Mouse (Mus musculus): ENCODE data around the gene Zfp787. TPM values are rescaled to one million over a fixed set of nuclear protein-coding genes. Genes with fewer than 3 reads are reported as not detected.
A peak's percentile ranks its signal among the peaks of the same experiment; 100 is the strongest.
"Not testable (repeated sequence)": the region's sequence is repeated elsewhere in the genome, so short reads cannot be mapped to it uniquely, and the experiment has no call there.

Zfp787 gene
- polyA plus RNA-seq, 1 experiment from 2014 or later = 27.7 TPM

DNA sequence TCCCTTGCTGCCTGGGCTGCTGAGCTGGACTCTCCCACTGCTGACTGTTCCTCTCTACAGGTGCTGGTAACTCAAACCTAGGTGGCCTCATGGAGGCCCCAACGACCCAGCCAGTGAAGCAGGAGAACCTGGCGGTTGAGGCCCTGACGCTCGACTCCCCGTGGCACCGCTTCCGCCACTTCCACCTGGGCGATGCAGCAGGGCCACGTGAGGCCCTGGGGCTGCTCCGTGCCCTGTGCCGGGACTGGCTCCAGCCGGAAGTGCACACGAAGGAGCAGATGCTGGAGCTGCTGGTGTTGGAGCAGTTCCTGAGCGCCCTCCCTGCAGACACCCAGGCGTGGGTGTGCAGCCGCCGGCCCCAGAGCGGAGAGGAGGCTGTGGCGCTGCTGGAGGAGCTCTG lies 28.0 kb upstream of the Zfp787 start:
- Histone ChIP-seq H3K4me2 (no peak overlapping the region), H3K36me3 (peaks cover 64% of the 10 kb centered on the region), H3K27ac (ENCODE audit: poor library complexity, severe bottlenecking) (0 out of 2 replicates have a peak overlapping the region, but pooled peaks have one; percentile 55), H3K9ac (no peak overlapping the region), H3K4me3 (no peak overlapping the region), H3K4me1 (replicated peaks) (peaks cover 15% of the 10 kb centered on the region), H3K27me3 (replicated peaks) (peaks cover 6% of the 10 kb centered on the region; the same call in 1 of the 2 replicates), H3K9me3 (replicated peaks) (no peaks in the 10 kb centered on the region)
- ATAC-seq (ENCODE audit: insufficient number of reproducible peaks, low FRiP score) = no peak
- WGBS = 93% methylated on average over 19 of the region's 19 CpGs

DNA sequence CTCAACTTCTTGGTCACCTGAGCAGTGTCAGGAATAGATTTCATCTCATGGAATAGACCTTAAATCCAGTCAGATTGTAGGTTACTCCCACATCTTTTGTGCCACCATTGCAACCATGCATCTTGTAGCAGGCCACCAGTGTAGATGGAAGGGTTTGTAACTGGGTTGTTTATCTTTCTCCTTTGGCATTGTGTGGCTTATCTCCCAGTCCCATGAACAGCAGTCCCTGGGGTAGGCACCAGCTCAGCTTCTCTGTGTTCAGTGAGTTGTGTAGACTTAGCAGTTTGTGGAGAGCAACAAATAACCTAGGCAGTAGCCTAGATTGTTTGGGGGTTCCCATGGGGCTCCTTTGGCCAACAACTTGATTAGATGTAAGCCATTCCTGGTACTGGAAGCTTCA lies 27.1 kb upstream of the Zfp787 start:
- H3K36me3 ChIP-seq = peaks cover 62% of the 10 kb centered on the region

DNA sequence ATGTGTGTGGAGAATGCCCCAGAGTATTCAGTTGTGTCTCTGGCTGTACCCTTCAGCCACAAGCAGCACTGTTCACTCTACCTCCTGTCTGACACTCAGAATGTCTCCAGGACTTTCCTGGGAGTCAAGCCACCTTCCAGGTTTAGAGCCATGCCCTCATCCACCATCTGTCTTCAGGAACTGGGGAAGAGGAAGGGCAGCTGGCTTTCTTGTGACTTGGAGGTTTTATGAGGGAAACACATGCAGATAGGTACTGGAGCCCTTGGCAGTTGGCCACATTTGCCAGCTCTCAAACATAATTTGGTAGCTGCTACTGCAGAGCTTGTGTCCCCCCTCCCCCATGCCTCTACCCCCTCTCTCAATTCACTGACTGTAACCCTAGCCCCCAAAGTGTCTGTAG lies 23.2 kb upstream of the Zfp787 start:
- ATAC-seq (ENCODE audit: insufficient number of reproducible peaks, low FRiP score) = no peak
- Histone ChIP-seq H3K9ac (no peak overlapping the region), H3K9me3 (replicated peaks) (no peaks in the 10 kb centered on the region), H3K4me2 (no peak overlapping the region), H3K4me1 (replicated peaks) (peaks cover 17% of the 10 kb centered on the region), H3K27me3 (replicated peaks) (no peaks in the 10 kb centered on the region), H3K36me3 (peaks cover 34% of the 10 kb centered on the region), H3K4me3 (no peak overlapping the region), H3K27ac (ENCODE audit: poor library complexity, severe bottlenecking) (no peak overlapping the region)

More for the DNA sequence above, 27.1 kb upstream of the Zfp787 start:
- Histone ChIP-seq H3K27me3 (replicated peaks) (no peaks in the 10 kb centered on the region), H3K4me2 (no peak overlapping the region), H3K27ac (ENCODE audit: poor library complexity, severe bottlenecking) (no peak overlapping the region), H3K9ac (no peak overlapping the region), H3K4me3 (no peak overlapping the region), H3K4me1 (replicated peaks) (peaks cover 15% of the 10 kb centered on the region), H3K9me3 (replicated peaks) (no peaks in the 10 kb centered on the region)
- no peak for ATAC-seq (ENCODE audit: insufficient number of reproducible peaks, low FRiP score)

DNA sequence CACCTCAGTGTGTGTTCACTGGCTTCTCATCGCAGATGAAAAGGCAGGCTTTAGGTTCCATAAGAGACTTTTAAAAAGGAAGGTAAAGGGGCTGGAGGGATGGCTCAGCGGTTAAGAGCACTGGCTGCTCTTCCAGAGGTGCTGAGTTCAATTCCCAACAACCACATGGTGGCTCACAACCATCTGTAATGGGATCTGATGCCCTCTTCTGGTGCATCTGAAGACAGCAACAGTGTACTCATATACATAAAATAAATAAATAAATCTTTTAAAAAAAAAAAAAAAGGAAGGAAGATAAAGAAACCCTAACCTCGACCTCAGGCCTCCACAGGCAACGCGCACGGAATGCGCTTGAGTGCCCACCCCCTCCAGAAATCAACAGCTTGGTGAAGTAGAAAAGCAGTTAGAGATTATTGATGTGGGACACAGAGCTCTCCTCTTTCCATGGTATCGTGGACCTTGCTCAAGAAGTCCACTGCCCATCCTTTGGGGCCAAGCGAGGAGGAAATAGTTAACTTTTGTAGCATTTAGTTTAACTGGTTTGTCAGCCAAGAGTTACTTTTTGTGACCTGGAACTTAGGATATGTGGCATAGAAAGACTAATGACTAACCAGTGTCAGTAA lies 18.7 kb upstream of the Zfp787 start:
- not testable (repeated sequence) for H3K4me3 ChIP-seq; H3K27me3 ChIP-seq (replicated peaks); H3K9ac ChIP-seq; H3K27ac ChIP-seq (ENCODE audit: poor library complexity, severe bottlenecking); ATAC-seq (ENCODE audit: insufficient number of reproducible peaks, low FRiP score); H3K9me3 ChIP-seq (replicated peaks); H3K4me2 ChIP-seq
- Histone ChIP-seq H3K4me1 (replicated peaks) (peaks cover 18% of the 10 kb centered on the region), H3K36me3 (peaks cover 20% of the 10 kb centered on the region)
- 69% methylated on average over 9 of the region's 9 CpGs for WGBS

DNA sequence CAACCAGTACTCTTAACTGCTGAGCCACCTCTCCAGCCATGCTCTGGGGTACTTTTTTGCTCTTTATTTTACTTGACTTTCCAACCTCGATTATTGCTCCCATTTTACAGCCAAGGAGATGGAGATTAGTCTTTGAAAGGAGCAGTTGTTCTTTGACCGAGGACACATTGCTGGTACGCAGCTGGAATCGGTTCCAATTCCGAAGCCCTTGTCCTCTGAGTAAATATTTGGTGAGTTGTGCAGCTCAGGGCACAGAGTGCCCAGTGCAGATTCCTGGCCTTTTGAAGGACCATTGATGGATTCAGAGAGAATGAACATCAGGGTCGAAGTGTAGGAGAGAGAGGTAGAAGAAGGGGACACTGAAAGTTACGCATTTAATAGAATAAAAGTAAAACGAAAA lies 18.1 kb upstream of the Zfp787 start:
- WGBS = 91% methylated on average over 8 of the region's 8 CpGs
- H3K4me3 ChIP-seq = no peak overlapping the region
- ATAC-seq (ENCODE audit: insufficient number of reproducible peaks, low FRiP score) = no peak

DNA sequence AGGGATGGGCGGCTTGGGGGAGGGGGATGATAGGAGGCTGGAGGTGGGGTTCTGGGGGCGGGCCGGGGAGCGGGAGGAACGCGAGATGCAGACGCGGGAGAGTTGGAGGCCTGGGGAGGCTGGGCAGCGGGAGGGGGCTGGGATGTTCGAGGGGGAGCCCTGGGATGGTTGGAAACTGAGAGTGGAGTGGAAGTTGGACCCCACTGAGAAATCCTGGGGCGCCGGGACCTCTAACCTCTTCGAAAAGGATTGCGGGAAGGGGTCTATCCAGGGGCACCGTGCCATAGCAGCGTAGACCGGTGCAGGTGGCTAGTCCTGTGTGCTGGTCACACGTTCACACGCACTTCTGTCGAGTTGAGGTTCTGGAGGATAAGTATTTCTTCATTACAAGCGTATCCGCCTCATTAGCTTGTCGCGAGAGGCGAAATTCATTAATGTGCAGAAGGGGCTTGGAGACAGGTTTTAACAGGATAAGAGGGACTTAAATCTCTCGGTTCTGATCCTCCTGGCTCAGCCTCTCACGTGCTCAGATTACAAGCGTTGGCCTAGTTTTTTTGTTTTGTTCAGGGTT lies 17.0 kb upstream of the Zfp787 start:
- H3K36me3 ChIP-seq = peaks cover 7% of the 10 kb centered on the region; the same call in 1 of the 2 replicates
- under 1% methylated on average over 27 of the region's 28 CpGs for WGBS
- no peaks in the 10 kb centered on the region for H3K9me3 ChIP-seq (replicated peaks)
- H3K4me3 ChIP-seq = peak overlapping the region; percentile 88
- H3K4me1 ChIP-seq (replicated peaks) = peaks cover 18% of the 10 kb centered on the region
- peak overlapping the region; percentile 21; the same call in 1 of the 2 replicates for H3K27ac ChIP-seq (ENCODE audit: poor library complexity, severe bottlenecking)
- H3K4me2 ChIP-seq = peak overlapping the region; percentile 98
- H3K9ac ChIP-seq = peak overlapping the region; percentile 91
- ATAC-seq (ENCODE audit: insufficient number of reproducible peaks, low FRiP score) = peak; percentile 53
- H3K27me3 ChIP-seq (replicated peaks) = no peaks in the 10 kb centered on the region

More for the DNA sequence above, 18.1 kb upstream of the Zfp787 start:
- Histone ChIP-seq H3K4me2 (no peak overlapping the region), H3K9ac (no peak overlapping the region), H3K27ac (ENCODE audit: poor library complexity, severe bottlenecking) (no peak overlapping the region), H3K4me1 (replicated peaks) (peaks cover 18% of the 10 kb centered on the region), H3K36me3 (peaks cover 17% of the 10 kb centered on the region), H3K9me3 (replicated peaks) (no peaks in the 10 kb centered on the region), H3K27me3 (replicated peaks) (no peaks in the 10 kb centered on the region)

DNA sequence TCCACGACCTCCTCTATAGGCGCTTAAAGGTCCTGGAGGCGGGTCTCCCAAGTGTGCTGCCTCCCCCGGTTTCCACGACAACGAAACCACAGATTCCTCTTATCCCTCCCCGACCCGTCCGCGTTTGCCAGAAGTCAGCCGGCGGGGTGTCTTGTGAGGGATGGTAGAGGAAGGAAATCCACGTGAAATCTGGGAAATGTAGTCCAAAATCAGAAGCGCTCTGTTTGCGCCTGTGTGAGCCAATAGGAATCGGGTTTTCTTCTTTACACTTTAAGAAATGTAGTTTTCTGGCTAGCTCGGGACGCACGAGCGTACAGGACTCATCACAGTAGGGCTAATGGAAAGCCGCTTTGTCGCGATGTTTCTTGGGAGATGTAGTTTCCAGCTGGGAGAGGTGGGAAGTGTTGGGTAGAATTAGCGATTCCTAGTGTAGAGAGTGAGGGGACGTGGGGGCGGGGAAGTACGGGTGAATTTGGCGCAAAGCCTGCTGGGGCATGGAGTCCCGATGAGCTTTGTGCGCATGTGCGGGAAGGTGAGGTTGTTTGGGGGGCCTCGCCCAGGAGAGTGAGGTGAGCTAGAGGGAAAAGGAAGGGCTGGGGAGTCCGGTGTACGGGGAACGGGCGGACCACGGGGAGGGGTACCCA lies 16.3 kb upstream of the Zfp787 start, which contains the start of gene Zfp444:
Gene Zfp444, plus strand, starts transcription at position 221 of the 644 bp plus-strand sequence.
- Histone ChIP-seq H3K4me3 (peak within 1 kb of the TSS; percentile 88), H3K27ac (ENCODE audit: poor library complexity, severe bottlenecking) (peak within 1 kb of the TSS; percentile 63), H3K4me1 (replicated peaks) (peaks cover 18% of the 10 kb centered on the region), H3K27me3 (replicated peaks) (no peaks in the 10 kb centered on the region), H3K9ac (peak within 1 kb of the TSS; percentile 91), H3K4me2 (peak within 1 kb of the TSS; percentile 98), H3K36me3 (peaks cover 7% of the 10 kb centered on the region; the same call in 1 of the 2 replicates), H3K9me3 (replicated peaks) (no peaks in the 10 kb centered on the region)
- WGBS = 1% methylated on average over 37 of the region's 37 CpGs
- peak; percentile 90 for ATAC-seq (ENCODE audit: insufficient number of reproducible peaks, low FRiP score)

DNA sequence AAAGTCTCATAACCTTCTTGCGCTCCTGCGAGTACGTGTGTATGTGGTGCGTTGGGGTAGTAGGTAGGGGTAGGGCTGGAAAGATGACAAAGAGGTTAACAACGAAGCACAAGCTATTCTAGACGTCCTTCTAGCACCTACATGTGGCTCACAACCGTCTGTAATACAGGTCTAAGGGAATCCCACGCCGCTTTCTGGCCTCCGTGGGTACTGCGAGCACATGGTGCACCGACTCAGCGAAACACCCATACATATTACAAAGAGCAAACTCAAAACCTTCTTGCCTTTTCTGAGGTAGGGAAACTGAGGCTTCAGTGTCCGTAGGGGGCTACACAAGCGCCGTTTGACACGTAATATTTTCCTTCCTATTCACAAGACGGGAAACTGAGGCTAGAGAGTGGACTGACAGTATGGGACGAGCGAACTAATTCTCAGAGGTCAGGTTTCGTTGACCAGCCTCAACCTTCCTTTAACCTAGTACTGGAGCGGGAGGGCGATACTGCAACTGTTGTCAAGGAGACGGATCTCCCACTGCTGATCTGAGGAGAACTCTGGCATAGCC lies 15.7 kb upstream of the Zfp787 start:
- H3K4me1 ChIP-seq (replicated peaks) = peaks cover 18% of the 10 kb centered on the region
- ATAC-seq (ENCODE audit: insufficient number of reproducible peaks, low FRiP score) = peak; percentile 70
- peak overlapping the region; percentile 88 for H3K4me3 ChIP-seq
- H3K9ac ChIP-seq = peak overlapping the region; percentile 61
- peaks cover 7% of the 10 kb centered on the region; the same call in 1 of the 2 replicates for H3K36me3 ChIP-seq
- no peaks in the 10 kb centered on the region for H3K27me3 ChIP-seq (replicated peaks)
- WGBS = under 1% methylated on average over 24 of the region's 24 CpGs
- H3K27ac ChIP-seq (ENCODE audit: poor library complexity, severe bottlenecking) = peak overlapping the region; percentile 63
- no peaks in the 10 kb centered on the region for H3K9me3 ChIP-seq (replicated peaks)
- peak overlapping the region; percentile 98 for H3K4me2 ChIP-seq

DNA sequence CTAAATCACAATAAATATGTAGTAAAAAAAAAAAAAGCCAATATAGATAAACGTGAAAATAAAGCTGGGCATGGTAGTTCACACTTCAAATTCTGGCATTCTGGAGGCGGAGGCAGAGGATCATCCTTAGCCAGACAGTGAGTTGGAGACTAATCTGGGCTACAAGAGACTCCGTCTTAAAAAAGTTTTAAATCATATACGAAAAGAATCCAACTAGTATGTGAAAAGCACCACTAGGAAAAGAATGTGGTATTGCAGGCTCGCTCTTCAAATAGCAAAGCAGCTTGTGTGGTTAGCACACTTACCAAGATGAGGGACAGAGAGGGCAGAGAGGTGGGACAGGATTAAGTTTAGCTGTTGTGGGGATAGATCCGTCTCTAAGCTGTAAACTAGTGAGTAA lies 15.1 kb upstream of the Zfp787 start:
- peak overlapping the region; percentile 61; the same call in 1 of the 2 replicates for H3K9ac ChIP-seq
- no peak overlapping the region for H3K27ac ChIP-seq (ENCODE audit: poor library complexity, severe bottlenecking)
- peaks cover 7% of the 10 kb centered on the region; the same call in 1 of the 2 replicates for H3K36me3 ChIP-seq
- H3K4me1 ChIP-seq (replicated peaks) = peaks cover 18% of the 10 kb centered on the region
- ATAC-seq (ENCODE audit: insufficient number of reproducible peaks, low FRiP score) = no peak
- 45% methylated on average over 6 of the region's 6 CpGs for WGBS
- no peaks in the 10 kb centered on the region for H3K9me3 ChIP-seq (replicated peaks)
- no peak overlapping the region; the same call in 1 of the 2 replicates for H3K4me3 ChIP-seq
- H3K4me2 ChIP-seq = peak overlapping the region; percentile 98
- H3K27me3 ChIP-seq (replicated peaks) = no peaks in the 10 kb centered on the region

DNA sequence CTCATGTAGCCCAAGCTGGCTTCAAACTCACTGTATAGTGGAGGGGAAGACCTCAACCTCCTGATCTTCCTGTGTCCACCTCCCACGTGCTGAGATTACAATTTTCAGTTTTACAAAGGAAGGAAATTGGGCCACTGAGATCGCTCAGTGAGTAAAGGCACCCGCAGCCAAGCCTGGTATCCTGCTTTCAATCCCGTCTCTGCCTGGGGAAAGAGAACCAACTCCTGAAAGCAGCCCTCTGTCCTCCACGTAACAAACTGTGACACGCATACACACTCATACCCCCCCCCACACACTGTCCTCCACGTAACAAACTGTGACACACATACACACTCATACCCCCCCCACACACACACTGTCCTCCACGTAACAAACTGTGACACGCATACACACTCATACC lies 14.6 kb upstream of the Zfp787 start:
- 74% methylated on average over 9 of the region's 9 CpGs for WGBS
- H3K9me3 ChIP-seq (replicated peaks) = no peaks in the 10 kb centered on the region
- H3K4me2 ChIP-seq = no peak overlapping the region
- H3K27me3 ChIP-seq (replicated peaks) = no peaks in the 10 kb centered on the region
- peaks cover 14% of the 10 kb centered on the region for H3K4me1 ChIP-seq (replicated peaks)
- no peak overlapping the region for H3K9ac ChIP-seq
- H3K27ac ChIP-seq (ENCODE audit: poor library complexity, severe bottlenecking) = no peak overlapping the region
- ATAC-seq (ENCODE audit: insufficient number of reproducible peaks, low FRiP score) = no peak
- H3K36me3 ChIP-seq = peaks cover 6% of the 10 kb centered on the region; the same call in 1 of the 2 replicates
- H3K4me3 ChIP-seq = no peak overlapping the region

DNA sequence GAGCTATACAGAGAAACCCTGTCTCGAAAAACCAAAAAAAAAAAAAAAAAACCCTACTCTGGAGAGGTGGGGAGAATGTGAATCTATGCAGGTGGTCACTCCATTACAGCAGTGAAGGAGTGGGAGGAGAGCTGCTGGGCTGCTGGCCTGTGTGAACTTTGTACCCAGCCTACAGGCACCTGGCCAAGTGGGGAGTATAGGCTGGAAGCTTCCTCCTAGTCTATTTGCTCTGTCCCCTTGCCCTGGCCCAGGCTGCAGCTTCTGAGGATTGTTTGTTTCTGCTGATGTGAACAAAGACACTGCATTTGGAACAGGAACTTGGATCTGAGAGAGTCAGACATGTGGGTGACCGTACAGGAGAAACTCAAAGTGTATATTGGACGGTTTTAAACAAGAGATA lies 13.6 kb upstream of the Zfp787 start:
- Histone ChIP-seq H3K27ac (ENCODE audit: poor library complexity, severe bottlenecking) (no peak overlapping the region), H3K9me3 (replicated peaks) (no peaks in the 10 kb centered on the region), H3K36me3 (peaks cover 5% of the 10 kb centered on the region; the same call in 1 of the 2 replicates), H3K4me1 (replicated peaks) (0 out of 2 replicates have a peak, but pooled peaks cover 4% of the 10 kb centered on the region), H3K4me3 (no peak overlapping the region), H3K27me3 (replicated peaks) (no peaks in the 10 kb centered on the region; the same call in 1 of the 2 replicates), H3K4me2 (no peak overlapping the region), H3K9ac (no peak overlapping the region)
- no peak for ATAC-seq (ENCODE audit: insufficient number of reproducible peaks, low FRiP score)
- WGBS = 53% methylated on average over 3 of the region's 3 CpGs

All from heart, embryonic 12.5 days (tissue).